Mouse (Mus musculus): ENCODE measurements around the gene Ptpa.

Ptpa gene

DNA sequence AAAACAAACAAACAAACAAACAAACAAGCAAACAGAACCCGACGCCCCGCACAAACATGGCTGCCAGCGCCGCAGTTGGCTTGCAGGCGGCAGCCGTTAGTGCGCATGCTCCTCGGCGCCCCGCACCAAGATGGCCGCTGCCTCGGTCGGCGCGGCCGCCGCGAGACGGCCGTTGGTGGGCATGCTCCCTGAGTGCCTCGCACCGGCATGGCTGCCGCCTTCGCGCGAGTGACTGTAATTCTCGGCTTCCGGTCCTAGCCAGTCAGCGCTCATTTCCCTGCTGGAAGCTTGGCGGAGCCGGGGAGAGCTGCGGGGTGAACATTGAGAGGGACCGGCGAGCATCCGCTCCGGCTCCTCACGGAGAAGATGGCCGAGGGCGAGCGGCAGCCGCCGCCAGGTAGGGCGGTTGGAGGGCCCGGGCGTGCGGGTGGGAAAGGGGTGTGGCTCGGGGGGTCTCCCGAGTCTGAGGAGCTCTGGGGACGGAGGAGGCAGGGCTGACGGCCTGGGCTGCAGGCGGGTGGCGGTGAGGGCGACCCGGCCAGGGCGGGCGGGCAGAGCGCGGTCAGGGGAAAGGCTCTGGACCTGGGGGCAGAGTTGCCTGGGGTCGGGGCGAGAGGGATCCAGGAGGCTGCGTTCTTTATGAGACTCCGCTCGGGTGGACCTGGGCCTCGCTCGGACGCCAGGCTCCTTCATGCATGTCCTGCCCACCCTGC lies at the start of gene Ptpa:
Gene Ptpa, plus strand, starts transcription at position 104 of the 713 bp plus-strand sequence.
- DNase-seq, result peak; percentile 92

DNA sequence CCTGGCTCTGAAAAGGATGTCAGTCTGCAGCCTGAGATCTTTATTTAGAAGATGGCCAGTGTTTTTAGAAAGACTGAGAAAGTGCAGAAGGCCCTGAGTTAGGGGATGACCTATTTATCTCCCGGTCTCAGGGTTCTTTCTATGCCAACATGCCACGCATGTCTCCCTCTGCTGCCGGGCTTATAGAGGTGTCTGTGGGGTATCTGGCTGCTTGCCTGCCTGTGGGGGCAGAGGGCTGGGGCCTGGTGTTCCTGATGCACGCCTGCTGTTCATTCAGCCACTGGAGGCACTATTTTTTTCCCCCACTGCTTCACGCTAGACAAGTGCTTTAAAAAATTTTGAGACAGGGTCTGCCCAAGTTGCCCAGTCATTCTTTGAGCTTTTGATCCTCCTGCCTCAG lies 49.6 kb upstream of the Ptpa start:
- no peak for DNase-seq

DNA sequence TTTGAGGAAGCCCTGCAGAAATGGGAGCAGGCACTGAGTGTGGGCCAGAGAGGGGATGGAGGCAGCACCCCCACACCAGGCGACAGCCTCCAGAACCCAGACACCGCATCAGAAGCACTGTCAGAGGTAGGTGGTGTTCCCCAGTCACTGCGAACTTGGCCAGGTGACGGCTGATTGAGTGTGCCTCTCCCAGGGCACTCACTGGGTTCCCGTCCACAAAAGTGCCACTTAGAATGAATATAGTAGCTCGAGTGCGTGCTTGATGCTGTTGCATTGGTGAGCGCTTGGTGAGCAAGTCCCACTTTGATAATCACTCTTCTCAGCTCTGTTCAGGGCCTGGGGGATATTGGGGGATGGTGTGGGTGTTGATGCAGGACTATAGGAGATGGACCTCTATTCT lies 44.3 kb upstream of the Ptpa start:
- DNase-seq, result no peak

DNA sequence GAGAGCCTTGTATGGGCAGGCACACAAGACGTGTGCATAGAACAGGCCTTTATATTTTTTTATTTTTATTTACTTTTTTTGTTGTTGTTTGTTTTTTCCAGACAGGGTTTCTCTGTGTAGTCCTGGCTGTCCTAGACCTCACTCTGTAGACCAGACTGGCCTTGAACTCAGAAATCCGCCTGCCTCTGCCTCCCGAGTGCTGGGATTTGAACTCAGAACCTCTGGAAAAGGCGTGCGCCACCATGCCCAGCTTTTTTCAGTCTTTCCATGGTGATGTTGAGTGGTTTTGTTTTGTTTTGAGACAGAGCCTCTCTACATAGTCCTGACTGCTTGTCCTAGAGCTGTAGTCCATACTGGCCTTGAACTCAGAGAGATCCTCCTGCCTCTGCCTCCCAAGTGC lies 43.1 kb upstream of the Ptpa start:
- DNase-seq, result no peak

DNA sequence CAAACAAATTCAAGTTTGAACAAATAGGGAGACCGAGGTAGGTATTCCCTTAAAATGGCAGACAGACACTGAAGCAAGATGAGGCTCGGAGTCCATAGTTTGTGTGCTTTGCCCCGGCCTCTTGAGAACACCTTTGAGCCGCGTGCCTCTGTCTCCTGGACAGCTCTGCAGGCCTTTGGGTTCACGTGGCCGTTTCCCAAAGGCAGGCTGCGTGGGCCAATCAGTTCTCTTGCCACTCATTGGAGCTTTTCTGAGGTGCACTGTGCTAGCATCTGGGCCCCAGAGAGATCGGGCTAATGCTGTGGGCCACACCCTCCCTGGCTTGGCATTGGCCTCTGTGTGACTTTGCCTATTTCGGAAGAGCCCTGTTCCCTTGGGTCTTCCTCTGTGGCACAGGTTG lies 39.9 kb upstream of the Ptpa start:
- no peak for DNase-seq

DNA sequence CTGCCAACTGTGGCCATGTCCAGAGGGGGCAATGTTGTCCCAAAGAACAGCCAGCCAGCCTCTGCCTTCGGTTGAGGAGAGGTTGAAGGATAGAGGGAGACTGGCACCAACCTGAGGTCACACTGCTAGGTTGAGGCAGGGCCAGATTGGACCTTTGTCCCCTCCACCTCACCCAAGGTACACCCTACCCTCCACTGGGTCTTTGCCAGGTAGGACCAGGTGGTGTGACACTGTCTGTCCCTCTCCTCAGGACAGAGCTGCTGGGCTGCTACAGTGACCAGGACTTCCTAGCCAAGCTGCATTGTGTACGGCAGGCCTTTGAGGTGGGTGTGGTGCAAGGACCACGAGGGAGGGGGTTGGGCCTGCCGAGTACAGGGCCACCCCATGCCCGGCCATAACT lies 38.1 kb upstream of the Ptpa start:
- no peak for DNase-seq

DNA sequence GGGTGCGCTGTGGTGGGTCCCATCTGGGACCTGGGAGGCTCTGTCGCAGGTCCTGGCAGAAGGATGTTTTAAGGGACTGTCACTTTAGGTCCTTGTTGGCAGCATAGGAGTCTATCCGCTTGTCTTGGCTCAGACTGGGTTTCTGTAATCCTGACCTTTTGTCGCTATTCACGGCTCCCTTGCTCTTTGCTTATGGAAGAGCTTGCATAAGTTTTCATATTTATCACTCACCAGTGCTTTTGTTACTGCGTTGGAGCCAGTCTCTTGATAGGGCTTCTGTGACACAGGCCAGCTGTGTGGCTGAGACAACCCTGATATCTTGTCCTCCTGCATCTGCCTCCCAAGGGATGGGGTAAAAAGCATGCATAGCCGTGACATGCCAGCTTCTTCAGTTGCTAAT lies 36.5 kb upstream of the Ptpa start:
- DNase-seq, result no peak

DNA sequence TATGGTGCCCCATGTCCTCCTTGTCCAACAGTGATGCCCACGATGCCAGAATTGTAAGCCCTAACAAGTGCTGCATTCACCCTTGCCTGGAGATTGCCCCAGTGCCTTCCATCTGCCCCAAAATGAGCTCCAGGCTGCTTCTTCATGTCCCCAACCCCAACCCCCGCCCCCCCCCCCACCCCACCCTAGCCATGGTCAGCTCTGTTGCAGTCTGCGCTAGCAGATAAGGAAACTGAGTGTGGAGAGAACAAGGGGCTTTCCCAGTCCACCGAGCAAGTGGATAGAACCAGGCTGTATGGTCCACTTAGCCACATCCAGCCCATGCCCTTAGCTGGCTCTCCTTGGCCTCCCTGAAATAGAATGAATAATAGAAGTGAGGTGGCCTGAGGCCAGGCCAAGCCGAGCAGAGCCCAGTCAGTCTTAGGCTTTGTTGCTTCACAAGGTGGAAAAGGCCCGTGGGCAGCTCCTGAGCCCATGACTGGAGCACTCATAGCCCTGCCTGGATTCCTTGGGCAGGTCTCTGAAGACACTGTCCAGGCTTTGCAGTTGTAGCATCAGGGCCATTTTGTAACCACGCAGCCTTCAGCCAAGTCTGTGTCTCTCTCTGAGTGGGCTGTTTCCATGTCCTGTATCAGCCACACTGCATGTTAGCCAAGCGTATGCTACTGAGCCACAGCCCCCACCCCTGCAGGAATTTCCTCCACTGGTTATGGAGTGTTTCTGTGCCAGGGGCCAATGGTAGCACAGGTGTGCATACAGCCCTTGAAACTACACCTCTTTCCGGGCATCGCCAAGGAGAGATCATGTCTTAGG lies 35.1 kb upstream of the Ptpa start:
- no peak for DNase-seq

DNA sequence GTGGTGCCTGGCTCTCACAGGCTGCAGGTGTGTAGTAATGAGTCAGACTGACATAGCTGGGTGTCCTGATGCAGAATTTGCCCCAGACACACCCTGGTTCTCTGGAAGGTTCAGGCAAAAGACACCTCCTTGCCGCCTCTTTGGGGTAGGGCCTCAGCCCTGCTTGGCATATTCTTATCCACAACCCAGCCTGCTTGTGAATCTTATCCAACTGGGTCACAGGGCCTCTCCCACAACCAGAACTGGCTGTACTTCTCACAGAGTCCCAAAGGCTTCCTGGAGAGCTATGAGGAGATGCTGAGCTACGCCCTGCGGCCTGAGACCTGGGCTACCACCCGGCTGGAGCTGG lies 34.5 kb upstream of the Ptpa start:
- DNase-seq, result no peak

DNA sequence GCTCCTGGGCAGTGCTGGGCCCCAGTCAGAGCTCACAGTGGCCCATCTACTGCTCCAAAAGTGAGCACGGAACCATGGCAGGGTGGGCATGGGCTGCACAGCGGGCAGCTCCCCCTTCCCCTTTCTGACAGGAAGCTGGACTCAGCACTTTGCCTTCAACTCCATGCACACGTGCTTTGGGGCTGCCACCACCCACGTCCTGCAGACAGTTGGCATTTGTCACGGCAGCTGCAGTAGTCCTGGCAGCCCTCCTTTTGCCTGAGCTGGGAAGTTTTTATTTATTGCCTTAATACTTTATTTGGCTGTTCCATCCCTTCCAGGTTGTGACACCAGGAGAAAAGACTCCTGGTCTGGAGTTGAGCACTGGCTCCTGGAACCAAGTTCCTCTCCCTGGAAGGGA lies 31.0 kb upstream of the Ptpa start:
- no peak for DNase-seq

DNA sequence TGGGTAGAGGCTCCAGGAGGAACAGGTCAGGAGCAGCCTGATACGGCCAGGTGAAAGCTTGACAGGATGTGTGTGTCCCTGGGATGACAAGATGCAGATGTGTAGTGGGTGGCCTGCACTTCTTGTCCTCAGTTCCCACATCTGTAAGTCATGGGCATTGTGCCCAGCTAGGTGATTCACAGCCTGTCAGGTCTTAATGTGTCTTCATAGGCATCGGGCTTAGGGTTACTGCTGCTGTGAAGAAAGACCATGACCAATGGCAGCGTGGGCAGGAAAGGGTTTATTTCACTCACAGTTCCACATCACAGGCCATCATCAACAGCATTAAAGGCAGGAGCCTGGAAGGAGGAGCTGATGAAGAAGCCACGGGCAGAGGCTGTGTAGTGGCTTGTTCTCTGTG lies 30.2 kb upstream of the Ptpa start:
- no peak for DNase-seq

DNA sequence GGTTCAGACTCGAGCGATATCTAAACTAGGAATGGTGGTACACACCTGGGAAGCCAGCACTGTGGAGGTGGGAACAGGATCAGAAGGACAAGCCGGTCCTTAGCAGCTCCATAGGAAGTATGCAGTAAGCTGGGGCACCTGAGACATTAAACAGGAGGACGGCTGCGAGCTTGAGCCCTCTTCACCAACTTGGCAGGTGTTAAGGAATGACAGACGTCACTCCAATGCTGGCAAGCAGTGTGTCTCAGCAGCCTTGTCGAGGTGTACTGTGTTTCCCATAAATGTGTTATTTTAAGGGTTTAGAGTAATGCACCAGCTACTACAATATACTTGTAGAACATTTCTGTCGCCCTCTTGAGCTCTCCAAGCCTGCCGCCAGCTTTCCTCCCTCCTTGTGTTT lies 28.9 kb upstream of the Ptpa start:
- no peak for DNase-seq

DNA sequence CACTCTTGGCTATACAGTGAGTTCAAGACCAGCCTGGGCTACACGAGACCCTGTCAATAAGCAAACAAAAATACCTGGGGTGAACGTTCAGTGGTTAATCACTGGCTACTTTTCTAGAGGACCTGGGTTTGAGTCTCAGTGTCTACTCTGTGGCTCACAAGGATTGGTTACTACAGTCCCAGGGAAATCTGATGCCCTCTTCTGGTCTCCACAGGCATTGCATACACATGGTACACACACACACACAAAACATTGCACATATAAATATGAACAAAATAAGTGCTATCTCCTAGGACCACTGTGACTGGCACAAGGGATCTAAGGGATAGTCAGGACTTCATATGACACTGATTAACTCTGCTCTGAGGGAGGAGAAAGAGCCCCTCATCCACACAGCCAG lies 26.8 kb upstream of the Ptpa start:
- no peak for DNase-seq

DNA sequence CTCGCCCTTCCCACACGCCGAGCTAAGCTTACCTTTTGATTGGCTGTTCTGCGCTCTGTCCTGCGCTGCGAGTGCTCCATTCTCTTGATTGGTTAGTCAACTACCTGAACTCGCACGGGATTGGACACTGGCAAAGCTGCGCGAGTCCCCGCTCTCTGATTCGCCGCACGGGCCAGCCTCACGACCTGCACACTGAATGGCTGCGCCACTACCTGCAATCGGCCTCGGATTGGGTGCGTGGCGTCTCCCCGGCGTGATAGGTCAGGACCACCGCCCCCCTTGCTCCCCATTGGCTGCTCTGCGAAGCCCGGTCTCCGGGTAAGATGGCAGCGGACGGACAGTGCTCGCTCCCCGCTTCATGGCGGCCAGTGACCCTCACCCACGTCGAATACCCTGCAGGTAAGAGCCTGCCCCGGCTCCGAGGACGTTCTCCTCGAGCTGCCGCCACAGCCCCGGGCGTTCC lies 23.7 kb upstream of the Ptpa start, which contains the start of gene Dolpp1:
Gene Dolpp1, plus strand, starts transcription at position 141 of the 463 bp plus-strand sequence.
- peak; percentile 97 for DNase-seq

DNA sequence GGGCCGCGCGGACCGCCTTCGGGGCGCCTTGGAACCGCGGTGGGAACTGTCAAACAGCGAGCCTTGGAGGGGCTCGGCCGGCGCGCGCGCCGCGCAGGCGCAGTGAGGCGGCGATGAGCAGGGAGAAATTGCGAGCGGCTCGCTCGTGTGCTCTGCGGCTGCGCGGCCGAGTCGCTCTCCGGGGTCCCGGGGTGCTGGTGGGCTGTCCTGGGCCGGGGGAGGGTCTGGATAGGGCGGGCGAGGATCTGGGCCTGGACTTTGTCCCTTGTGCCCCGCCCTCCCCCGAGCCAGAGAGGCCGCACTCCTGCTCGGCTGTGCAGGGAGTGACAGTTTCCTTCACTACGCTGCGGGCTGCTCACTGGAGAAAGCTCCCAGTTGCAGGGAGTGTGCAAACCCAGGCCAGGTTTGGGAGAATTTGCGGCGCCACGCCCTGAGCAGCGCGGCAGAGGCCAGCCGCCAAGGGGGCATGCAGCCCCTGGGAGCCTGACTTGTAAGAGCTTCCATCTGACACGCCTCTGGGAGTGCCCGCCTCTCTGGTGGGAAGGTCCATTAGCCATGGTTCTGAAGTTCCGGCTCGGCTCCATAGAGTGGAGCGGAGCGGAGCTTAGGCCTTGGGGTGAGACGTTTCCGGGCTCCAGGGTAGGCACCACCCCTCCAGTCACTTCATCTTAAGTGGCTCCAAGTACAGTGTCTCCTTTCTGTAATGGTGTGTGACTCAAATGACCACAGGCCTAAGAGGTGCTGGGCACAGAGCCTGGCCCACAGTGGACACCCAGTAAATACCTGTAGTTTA lies 23.1 kb upstream of the Ptpa start:
- DNase-seq, result peak; percentile 63

DNA sequence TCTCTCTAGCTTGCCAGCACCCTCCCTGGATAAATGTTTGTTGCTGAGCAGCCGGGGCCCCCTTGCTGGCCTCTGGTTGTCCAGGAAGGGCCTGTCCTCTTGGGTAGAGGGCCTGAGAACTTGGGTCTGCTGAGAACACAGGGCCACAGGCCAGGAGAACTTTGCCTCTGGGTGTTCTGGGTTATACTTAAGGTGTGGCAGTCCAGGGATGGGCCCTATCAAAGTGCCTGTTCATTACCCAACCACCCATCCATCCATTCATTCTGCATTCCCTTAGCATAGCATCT lies 22.5 kb upstream of the Ptpa start:
- DNase-seq, result no peak

DNA sequence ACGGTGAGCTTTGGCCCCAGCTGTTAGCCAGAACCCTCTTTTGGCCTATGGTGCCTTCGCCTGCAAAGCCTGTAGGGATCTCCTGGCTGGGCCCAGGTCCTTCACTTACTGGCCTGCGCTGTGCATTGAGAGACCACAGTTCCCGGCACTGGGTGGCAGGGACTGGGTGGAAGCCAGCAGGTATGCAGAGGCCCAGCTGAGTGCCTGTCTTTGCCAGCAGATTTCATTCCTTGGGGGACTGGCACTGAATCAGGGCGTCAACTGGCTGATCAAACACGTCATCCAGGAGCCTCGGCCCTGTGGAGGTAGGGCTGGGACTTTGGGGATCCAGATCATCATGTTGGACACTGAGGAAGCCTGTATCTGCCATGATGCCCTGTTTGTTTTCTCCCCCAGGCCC lies 20.1 kb upstream of the Ptpa start:
- DNase-seq, result peak; percentile 18

DNA sequence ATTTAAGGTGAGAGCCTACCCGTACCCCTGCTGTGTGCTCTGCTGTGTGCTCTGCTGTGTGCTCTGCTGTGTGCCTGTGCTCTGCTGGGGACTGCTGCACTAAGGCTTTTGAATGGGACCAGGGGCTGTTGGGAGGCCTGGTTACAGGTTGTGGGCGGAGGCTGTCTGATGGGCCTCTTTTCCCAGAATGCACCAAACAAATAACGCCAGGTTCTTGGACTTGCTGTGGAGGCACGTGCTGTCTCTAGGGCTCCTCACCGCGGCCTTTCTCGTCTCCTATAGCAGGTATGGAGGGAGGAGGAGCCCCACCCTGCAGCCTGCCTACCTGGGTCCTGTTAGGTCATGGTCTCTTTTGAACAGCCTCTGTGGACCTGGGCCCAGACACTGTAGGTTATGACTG lies 19.6 kb upstream of the Ptpa start:
- DNase-seq, result no peak

DNA sequence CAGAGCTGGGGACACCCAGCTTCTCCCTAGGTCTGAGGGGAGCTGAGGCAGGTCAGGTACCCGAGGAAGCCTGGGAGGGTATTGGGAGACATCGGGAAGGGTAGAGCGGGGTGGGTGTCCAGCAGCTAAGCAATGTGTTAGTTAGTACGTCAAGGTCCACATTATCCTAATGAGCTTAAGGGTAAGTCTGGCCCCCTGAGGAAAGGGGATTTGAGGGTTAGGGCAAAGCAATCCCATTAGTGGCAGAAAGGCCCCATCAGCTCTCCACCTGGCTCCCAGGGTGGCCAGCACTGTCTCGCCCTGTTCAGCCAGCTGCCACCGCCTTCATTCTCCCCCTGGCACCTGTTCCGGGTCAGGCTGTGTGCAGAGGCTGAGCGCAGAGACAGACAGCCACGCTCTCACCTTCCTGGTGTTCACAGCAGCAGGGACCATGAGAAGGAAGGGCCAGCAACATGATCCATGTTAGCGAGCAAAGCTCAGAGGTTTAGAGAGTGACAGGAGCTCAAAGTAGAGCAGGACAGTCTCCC lies 17.8 kb upstream of the Ptpa start:
- DNase-seq, result peak; percentile 24

DNA sequence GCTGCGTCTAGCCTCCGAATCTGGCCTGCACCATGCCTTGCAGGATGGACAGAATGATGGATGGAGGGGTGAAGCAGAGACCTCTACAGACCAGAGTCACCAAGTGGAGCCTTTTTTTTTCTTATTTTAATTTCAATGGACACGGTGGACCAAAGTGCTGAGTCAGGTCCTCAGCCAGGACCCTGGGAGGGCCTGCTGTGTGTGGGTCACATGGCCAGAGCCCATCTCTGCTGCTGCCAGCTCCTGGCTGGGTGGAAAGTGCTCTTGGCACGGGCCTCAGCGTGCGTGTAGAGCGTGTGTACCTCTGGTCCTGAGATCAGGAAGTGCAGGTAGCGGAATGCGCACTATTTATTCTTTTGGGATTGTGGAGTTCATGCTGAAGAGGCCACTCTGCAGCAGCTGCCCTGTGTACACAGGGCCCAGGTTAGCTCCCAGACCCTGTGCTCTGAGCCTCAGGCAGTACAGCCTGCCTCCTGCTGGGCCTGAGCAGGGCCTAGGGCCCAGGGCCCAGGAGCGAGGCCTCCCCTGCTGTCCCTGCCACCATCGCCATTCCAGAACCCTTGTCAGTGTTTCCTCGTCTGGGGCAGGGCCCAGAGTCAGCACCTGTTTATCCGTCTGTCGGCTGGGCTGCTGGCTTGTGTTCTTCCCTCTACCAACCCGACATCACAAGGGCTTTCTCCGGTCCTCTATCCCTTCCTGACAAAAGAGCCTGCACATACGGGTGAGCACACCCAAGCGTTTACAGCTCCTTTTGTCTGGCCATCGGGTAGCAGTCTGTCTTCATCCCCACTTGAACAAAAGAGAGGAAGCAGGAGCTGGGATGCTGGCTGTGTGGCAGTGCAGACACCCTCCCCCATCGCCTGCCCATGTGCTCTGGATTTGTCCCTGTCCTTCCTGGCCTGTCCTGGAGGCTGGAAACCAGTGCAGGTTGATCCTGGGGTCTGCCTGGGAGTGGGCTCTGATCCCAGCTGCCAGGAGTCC lies 16.4 kb upstream of the Ptpa start:
- DNase-seq, result peak; percentile 80

DNA sequence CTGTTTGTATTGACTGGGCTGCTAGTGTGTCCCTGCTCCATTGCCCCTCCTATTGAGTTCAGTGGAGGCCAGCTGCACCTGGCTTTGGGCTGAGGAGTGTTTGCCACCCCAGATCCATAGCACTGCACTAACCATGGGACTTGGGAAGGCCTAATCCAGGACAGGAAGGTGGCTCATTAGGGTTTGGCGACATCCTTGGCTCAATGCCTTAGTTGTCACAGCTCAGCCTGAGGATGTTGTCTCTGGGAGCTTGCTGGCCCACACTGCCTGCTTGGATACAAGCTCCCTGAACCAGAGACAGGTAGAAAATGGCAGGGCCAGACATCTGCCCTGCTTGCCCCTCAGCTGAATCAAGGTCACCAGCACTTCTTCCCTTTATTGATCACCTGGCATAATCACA lies 14.3 kb upstream of the Ptpa start:
- DNase-seq, result no peak

DNA sequence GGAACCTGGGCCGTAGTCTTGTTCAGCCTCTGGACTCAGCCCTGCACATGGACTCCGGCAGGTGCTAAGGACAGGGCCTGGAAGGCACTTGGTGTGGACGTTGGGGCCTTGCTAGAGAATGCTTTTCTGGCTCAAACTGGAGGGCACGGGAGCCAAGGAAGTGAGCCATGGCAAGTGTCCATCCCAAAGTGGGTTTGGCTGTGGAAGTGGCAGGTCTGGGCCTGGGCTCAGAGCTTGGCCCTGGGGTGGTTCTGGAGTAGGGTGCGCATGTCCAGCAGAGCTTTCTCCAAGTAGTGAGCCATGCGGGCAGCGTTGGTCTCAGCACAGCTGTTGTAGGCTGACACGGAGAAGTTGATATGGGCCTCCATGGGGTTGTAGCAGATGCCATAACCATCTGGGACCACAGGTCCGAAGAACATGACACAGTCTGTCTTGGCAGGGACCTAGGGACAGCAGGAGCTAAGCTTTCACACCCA lies 13.4 kb upstream of the Ptpa start:
- DNase-seq, result peak; percentile 60
